Mouse (Mus musculus) ZHBTc4 (cell line): Measurements from ENCODE around the gene Ltbp2.
A peak's percentile ranks its signal among the peaks of the same experiment; 100 is the strongest.

Experiments used
- DNase-seq: peaks from one replicate; pipeline ENCODE4 v3.0.0-alpha.2; 2011; ENCODE audit warnings: low read depth, low spot score

Gene Ltbp2

GRCm38 (mm10) chr12:84839965-84840364 lies 36.4 kb downstream of the Ltbp2 start:
- DNase-seq, result no peak

GRCm38 (mm10) chr12:84835626-84836025 lies 40.7 kb downstream of the Ltbp2 start:
- no peak for DNase-seq

DNA sequence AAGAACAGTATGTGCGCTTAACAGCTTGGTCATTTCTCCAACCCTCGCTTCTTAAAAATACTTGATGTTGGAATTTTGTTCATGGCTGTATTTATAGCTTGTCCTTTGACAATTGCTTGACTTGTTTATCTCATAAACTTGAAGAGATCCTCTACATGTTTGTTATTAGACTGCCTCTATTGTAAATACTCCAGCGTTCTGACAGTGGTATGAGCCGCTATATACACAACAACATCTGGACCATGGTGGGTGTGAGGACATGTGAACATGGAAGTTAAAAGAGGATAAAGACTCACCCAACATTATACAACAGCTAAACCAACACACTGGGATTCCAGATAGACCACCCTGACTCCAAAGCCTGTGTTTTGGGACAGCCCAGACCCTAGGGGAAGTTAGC lies 41.6 kb downstream of the Ltbp2 start:
- DNase-seq, result no peak

GRCm38 (mm10) chr12:84831648-84832047 lies 44.7 kb downstream of the Ltbp2 start:
- no peak for DNase-seq

DNA sequence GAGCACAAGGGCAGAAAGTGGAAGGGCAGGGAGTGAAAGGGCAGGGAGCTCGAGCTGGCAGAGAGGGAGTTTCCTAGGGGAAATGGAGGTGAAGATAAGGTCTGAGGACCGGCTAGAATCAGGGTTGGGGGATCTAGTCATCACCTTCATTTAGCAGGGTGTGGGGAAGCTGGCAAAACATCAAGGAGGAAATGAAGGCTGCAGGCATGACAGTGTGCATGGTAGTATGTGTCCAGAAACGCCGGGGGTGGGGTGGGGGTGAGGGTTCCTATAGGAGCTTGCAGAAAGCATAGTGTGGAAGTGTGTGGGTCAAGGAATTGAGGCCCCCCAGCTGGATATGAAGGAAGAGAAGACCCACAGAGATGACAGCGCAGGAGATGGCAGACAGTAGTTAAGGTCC lies 45.2 kb downstream of the Ltbp2 start:
- DNase-seq, result no peak

DNA sequence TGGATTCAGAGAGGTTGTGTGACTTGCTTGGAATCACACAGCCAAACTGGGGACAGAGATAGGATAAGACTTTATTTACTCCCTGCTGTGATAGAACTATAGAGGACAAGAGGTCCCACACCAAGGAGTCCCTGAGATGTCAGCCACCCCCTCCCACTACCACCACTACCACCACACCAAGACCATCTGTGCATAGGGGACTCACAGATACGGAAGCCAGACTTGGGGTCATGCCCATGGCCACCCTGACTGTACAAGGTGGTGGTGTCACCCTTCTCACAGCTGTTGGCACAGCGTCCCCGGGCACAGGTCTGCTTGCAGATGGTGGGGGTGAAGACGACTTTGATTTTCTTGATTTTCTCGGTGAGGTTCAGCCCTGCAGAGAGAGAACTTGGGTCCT lies 45.9 kb downstream of the Ltbp2 start:
- DNase-seq, result no peak

- no peak for DNase-seq
Observed at GRCm38 (mm10) chr12:84829913-84830312, 46.4 kb downstream of the Ltbp2 start.

DNA sequence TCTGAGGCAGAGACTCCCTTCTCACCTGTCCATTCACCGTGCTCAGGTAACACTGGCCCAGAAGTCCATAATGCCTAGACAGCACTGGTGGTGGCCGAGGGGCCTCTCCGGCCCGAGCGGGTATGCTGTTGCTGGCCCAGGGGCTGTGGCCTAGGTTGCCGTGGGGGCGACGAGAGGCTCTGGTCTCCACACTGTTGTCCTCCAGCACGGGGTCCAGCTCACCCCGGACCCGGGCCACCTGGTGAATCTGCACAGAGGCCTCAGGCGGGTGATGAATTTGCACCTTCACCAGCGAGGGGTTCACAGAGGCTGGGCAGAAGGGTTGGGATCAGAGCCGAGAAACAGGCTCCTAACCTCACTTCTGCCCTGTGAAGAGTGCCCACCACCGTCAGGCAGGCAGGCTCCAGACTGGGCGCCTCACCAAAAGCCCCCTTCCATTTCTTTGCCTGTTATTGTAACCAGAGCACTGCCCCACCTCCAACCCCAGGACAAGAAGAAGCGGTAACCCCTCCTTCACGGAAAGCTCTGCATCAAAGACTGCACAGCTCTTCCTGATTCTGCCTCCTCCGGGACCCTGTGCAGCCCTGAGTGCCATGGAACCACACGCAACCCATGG lies 47.1 kb downstream of the Ltbp2 start:
- DNase-seq, result no peak

DNA sequence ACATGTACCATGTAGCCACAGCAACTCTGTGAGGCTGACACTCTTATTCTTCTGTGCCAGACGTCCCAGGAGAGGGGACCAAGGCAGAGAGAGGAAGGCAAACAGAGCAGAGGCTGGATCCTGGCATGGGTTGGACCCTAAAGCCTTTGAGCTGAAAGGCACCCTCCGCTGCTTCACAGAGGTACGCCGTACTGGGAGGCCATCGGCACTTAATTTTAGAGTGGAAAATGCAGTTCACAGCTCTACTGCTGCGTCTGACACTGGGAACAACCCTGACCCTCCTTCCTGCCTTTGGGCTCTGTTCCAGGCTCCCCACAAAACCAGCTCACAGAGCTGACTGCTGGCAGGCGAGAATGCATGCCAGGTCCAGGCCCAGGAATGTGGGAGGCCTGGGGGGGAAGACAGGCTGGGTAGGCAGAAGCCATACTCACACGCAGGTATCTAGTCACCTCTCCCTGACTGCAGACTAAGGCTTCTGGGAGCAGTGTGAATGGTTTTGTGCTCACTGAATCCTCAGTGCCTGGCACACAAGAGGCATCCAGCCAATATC lies 48.9 kb downstream of the Ltbp2 start:
- no peak for DNase-seq

- DNase-seq, result no peak
Observed at GRCm38 (mm10) chr12:84824203-84824602, 52.1 kb downstream of the Ltbp2 start.

GRCm38 (mm10) chr12:84823601-84824000 lies 52.7 kb downstream of the Ltbp2 start:
- no peak for DNase-seq

DNA sequence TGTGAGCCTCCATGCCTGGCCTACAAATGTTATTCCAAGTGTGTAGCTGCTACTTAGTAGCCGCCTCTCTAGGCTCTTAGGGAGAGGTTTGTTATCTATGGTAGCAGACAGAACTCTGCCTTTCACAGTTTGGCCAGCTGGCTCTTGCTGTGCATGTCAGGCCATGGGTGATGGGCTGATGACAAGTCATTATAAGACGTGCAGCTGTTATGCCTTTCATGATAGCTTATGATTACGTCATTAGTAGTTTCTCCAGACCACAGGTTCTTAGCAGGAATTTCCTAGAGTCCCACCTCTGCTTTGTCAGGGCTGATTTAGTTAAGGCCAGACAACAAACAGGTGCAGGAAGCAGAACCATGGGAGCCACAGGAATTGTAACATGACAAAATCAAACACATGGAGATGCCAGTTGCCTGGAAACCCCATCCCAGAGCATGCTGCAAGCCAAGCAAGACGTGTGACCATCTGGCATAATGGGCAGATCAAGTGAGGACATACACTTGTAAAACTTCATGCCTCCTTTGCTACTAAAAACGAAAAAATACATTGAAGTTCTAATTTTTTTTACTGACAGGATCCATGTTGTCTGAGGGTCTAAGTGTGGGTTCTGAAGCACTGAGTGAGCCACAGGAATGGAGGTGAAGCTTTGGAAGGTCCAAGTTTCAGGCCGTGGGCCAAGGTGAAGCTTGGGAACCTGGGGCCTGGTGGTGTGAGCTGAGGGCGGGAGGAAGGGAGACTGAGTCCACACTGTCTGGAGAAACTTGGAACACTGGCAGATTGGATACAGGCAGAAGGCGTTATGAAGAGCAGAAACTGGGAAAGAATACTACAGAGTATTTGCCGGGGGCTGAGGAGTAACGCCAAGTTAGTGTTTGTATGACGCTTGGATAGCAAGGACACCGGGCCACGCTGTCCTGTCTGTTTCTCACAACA lies 56.8 kb downstream of the Ltbp2 start:
- DNase-seq, result no peak

DNA sequence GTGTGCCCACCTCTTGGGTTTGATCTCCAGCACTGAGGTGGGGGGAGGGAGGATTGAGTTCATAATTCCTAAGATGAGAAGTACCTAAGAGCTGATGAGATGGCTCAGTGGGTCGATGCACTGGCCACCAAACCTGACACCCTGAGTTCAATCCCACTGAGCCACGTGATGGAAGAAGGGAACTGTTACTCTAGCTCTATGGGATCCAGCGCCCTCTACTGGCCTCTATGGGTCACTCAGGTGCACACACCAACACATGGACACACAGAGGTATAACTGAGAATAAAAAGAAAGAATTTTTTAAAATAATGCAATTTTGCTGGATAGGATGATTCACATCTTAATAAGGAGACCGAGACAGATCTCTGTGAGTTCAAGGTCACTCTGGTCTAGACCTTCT lies 57.8 kb downstream of the Ltbp2 start:
- peak; percentile 79 for DNase-seq

- DNase-seq, result no peak
Observed at GRCm38 (mm10) chr12:84814663-84815325, 61.5 kb downstream of the Ltbp2 start.

DNA sequence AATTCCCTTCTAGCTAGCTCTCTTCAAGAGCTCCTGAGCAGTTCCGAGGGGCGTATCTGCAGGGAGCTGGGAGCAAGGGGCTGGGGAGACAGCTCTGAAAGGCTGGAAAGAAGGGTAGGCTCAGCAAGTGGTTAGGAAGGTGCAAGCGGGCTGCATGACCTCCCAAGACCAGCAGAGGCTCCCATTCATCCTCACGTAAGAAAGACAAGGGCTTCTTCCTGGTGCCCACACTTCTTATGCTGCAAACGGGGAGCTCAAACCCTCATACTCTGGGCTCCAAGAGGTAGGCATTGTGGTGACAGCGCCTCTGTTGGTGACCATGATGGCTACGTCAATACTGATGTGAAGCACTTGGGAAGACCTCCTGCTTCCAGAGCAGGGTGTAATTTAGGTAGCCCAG lies 62.6 kb downstream of the Ltbp2 start:
- DNase-seq, result peak; percentile 30

GRCm38 (mm10) chr12:84812004-84812403 lies 64.3 kb downstream of the Ltbp2 start:
- DNase-seq, result peak; percentile 27

DNA sequence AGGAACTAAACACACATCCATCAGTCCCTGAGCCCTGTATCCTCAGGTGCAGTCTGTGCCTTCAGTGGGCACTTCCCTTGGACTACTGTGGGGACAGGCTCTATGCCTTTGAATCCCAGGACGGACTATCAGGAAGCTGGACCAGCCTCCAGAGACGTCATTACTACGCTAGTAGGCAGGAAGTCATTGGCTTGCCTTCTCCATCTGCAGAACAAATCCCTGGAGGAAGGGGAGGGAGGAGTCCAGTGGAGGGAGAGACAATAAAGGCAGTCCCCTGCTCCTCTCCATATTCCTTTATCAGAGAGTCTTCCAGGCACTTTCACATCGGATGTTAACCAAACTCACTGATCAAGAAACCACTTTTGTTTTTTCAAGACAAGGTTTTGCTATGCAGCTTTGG lies 64.8 kb downstream of the Ltbp2 start:
- DNase-seq, result no peak

DNA sequence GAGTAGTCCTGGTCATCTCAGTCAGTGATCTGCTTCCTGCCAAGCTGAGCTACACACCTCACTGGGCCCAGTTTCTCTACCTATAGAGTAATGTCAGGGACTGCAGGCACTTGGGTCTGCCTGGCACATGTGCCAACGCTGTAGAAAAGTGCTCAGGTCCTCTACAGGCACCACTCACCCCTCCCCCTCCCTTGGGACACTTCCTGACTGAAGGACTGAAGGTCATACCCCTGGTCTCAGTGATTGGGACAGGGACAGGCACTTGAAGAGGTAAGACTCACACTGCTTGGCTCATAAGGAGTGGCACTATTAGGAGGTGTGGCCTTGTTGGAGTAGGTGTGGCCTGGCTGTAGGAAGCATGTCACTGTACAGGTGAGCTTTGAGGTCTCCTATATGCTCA lies 65.5 kb downstream of the Ltbp2 start:
- DNase-seq, result no peak

- DNase-seq, result no peak
Observed at GRCm38 (mm10) chr12:84809033-84809432, 67.3 kb downstream of the Ltbp2 start.

- no peak for DNase-seq
Observed at GRCm38 (mm10) chr12:84807351-84807750, 69.0 kb downstream of the Ltbp2 start.

- no peak for DNase-seq
Observed at GRCm38 (mm10) chr12:84806726-84807125, 69.6 kb downstream of the Ltbp2 start.

GRCm38 (mm10) chr12:84806010-84806409 lies 70.3 kb downstream of the Ltbp2 start:
- DNase-seq, result no peak
